Mouse (Mus musculus) erythroblast, embryonic 14.5 days (primary cell): ENCODE data around the gene Chrd.

ENCODE experiments used
- GATA1 ChIP-seq: IDR thresholded peaks from 2 replicates; pipeline ENCODE4 v1.6.1; 2012; ENCODE audit warnings: low read length, inconsistent platforms, mixed read lengths
- TAL1 ChIP-seq: IDR thresholded peaks from 3 replicates; pipeline ENCODE4 v1.6.1; 2012; ENCODE audit warnings: low read length, inconsistent platforms, mixed read lengths

GRCm38 (mm10) chr16:20757385-20757784 lies 24.5 kb downstream of the Chrd start:
- TF ChIP-seq TAL1 (no peak), GATA1 (no peak)
